Mouse (Mus musculus) bone marrow, adult 2 months (tissue): ENCODE data around the gene Wwc2. TPM values are rescaled to one million over a fixed set of nuclear protein-coding genes. Genes with fewer than 3 reads are reported as not detected.

Source experiments
- H3K27ac ChIP-seq: fragments of 200-500 bp; 2 replicates; pipeline ENCODE4 v1.5.1; 2012; ENCODE audit warnings: low read depth, mild to moderate bottlenecking, control low read depth, inconsistent platforms, low read length; ENCODE audit not compliant: control insufficient read depth, poor library complexity, insufficient read depth
- H3K4me1 ChIP-seq: fragments of 200-500 bp; 2 replicates; pipeline ENCODE4 v1.6.1; 2011; ENCODE audit warnings: low read length; ENCODE audit not compliant: control insufficient read depth, insufficient read depth
- H3K4me3 ChIP-seq: fragments of 200-500 bp; replicated peaks from 2 replicates; pipeline ENCODE3; 2011; ENCODE audit warnings: mild to moderate bottlenecking, low read depth, low read length, control low read depth; ENCODE audit not compliant: control insufficient read depth
- CTCF ChIP-seq: fragments of 200-500 bp; IDR thresholded peaks from 2 replicates; pipeline ENCODE4 v1.5.1; 2011; ENCODE audit warnings: low read length, control low read depth; ENCODE audit not compliant: control insufficient read depth, insufficient read depth
- POLR2A ChIP-seq: fragments of 200-500 bp; IDR thresholded peaks from 2 replicates; pipeline ENCODE4 v1.6.1; 2011; ENCODE audit warnings: low read depth, mild to moderate bottlenecking, control low read depth, low read length, borderline replicate concordance; ENCODE audit not compliant: control insufficient read depth
- WGBS: fragments of 180-500 bp; shearing (Covaris S2); methylation state at CpG from one replicate; pipeline ENCODE4 v1.1.7; 2018; 5-methylcytosine and 5-hydroxymethylcytosine counted together
- polyA plus RNA-seq: library from polyadenylated mRNA; stranded (reverse); fragments of >200 nt; gene quantifications from 2 replicates; pipeline ENCODE4 v1.2.4, GENCODE M21; 2011; ENCODE audit warnings: low replicate concordance; ENCODE audit not compliant: missing spikeins, insufficient read depth, insufficient read length

Gene Wwc2
- polyA plus RNA-seq, 1 experiment = 2.3 TPM

DNA sequence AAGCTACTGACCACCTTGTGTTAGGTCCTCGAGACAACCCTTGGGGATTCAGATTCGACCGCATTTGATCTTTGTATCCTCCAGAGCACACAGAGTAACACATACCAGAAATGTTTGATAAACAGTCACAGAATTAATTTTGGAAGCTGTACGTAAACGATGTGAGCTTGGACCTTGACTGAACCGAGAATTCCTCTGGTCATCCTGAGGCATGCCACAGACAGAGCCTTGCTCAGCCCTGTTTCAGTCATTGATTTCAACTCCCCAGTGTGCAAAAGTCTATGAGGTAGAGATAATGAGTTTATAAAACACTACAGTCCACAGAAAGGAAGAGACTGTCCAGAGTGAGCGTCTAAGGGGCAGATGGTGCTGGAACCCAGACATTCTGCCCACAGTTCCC lies 51.5 kb downstream of the Wwc2 start:
- 84% methylated on average over 7 of the region's 7 CpGs for WGBS
- Histone ChIP-seq H3K4me3 (no peak overlapping the region), H3K4me1 (no peaks in the 10 kb centered on the region), H3K27ac (no peak overlapping the region)
- TF ChIP-seq CTCF = no peak
- TF ChIP-seq POLR2A = no peak

DNA sequence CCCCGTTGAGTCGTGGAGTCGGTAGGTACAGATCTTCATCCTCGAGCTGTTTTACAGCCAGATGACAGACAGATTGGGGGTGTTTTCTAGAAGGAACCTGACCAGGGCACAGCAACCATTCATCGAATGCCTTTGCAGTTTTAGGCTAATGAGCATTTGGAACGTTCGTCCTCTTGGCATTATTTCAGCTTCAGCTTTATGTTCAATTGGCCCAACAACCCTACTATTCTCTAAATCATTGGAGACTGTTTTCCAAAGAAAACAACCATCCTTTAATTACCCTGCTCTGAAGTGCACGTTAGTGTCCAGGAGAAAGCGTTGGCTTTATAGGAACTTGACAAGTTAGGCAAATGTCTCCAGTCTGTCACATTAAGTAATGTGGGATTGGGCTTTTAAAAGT lies 54.3 kb downstream of the Wwc2 start:
- Histone ChIP-seq H3K4me1 (no peaks in the 10 kb centered on the region), H3K4me3 (no peak overlapping the region), H3K27ac (no peak overlapping the region)
- WGBS = 79% methylated on average over 9 of the region's 9 CpGs
- TF ChIP-seq CTCF (no peak), POLR2A (no peak)

DNA sequence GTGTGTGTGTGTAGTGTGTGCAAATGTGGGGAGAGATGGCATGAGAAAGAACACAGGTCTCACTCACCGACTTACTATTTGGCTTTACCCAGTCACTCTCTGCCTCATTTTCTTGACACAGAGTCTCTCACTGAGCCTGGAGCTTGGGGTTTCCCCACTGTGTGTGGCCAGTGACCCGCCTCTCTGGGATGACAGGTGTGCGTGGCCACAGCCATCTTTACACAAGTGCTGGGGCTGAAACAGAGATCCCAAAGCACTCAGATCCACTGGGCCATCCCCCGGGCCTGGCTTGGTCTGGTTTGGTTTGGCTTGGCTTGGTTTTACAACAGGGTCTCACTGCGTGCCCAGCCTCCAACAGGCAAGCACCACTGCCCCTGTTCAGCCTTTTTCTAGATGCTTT lies 55.3 kb downstream of the Wwc2 start:
- H3K4me3 ChIP-seq = no peak overlapping the region
- H3K27ac ChIP-seq = no peak overlapping the region
- no peaks in the 10 kb centered on the region for H3K4me1 ChIP-seq
- no peak for TF ChIP-seq POLR2A
- 70% methylated on average over 5 of the region's 5 CpGs for WGBS

DNA sequence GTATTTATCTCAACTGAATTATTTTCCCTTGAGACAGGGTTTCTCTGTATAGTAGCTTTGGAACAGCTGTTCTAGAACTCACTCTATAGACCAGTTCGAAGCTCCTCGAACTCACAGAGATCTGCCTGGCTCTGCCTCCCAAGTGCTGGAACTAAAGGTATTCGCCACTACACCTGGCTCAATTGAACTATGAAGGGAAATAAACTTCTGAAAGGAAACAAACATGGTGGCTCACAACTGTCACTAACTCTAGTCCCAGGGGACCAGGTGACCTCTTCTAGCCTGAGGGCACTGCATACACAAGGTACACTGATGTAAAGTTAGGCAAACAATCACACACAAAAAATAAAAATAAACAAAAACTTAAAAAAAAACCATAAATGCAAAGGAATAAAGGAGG lies 57.6 kb downstream of the Wwc2 start:
- TF ChIP-seq POLR2A (no peak), CTCF (no peak)
- 89% methylated on average over 3 of the region's 3 CpGs for WGBS

DNA sequence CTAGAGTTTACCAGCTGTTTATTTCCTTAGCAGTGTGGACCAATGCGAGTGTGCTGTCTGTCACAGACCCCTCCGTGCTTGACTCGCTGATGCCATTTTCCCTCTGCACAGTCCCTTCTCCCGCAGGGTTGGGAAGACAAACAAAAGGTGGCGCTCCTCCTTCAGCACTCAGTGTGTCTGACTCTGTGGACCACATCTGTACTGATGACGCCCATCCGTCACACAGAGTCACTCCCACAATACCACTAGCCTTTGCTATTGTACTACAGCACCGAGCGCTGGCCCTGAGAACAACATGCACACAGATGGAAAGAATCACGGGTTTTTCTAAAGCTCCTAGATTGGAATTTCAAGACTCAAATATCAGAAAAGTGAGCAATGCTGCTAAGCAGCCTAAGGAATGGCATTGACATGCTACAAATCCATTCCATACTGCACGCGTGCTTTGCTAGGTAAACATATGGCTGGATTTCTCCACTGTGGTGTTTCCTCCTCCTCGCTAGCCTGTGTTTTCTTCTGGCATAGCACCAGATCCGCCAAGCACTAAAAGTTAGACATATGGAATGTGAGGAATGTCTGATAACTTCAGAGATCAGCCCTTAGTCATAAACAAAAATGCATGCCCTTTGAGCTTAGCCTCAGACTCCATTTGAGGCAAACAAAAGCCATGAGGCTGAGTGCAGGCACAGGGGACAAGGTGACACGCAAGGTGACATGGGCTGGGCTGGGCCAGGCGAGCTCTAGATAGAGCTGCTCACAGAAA lies 58.5 kb downstream of the Wwc2 start:
- 87% methylated on average over 16 of the region's 16 CpGs for WGBS

More for the DNA sequence above, 57.6 kb downstream of the Wwc2 start:
- Histone ChIP-seq H3K27ac (no peak overlapping the region), H3K4me3 (no peak overlapping the region), H3K4me1 (no peaks in the 10 kb centered on the region)

DNA sequence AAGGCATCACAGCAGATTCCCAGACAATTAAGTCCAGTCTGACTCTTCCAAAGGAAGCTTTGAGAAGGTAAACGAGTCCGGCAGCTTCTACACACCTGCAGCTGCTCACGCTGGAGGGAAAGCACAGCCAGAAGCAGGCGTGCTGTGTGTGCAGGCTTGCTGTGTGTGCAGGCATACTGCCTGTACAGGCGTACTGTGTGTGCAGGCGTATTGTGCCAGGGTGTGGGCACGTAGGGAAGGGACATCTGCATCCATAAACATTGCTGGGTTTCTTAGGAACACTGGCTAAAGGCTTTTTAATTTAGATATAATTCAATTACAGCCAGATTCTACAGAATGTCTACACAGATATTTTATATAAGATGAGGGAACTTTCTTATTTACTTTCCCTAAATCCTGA lies 59.4 kb downstream of the Wwc2 start:
- TF ChIP-seq POLR2A = no peak
- no peak for TF ChIP-seq CTCF
- H3K4me3 ChIP-seq = no peak overlapping the region
- no peaks in the 10 kb centered on the region for H3K4me1 ChIP-seq
- H3K27ac ChIP-seq = no peak overlapping the region
- WGBS = 82% methylated on average over 7 of the region's 7 CpGs

More for the DNA sequence above, 58.5 kb downstream of the Wwc2 start:
- Histone ChIP-seq H3K4me3 (no peak overlapping the region), H3K27ac (no peak overlapping the region), H3K4me1 (no peaks in the 10 kb centered on the region)
- TF ChIP-seq CTCF (no peak), POLR2A (no peak)

DNA sequence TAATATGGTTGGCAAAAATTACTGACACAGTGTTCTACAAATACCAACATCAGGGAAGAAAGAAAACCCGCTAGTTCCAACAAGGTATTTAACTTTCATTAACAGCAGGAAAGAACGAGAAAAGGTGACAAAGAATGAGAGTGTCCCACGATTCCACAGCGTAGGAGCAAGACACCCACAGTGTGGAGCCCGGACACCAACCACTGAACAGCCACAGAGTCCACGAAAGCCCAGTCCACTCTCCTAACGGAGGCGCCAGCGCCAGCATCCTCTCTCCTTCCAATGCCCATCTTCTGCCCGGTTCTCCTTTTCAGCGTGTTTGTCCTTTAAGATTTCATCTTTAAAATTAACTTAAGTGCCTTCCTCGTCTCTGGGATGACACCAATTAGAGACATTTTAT lies 61.1 kb downstream of the Wwc2 start:
- H3K4me1 ChIP-seq = no peaks in the 10 kb centered on the region
- H3K4me3 ChIP-seq = no peak overlapping the region
- no peak for TF ChIP-seq CTCF
- TF ChIP-seq POLR2A = no peak
- no peak overlapping the region for H3K27ac ChIP-seq
- 86% methylated on average over 12 of the region's 12 CpGs for WGBS

DNA sequence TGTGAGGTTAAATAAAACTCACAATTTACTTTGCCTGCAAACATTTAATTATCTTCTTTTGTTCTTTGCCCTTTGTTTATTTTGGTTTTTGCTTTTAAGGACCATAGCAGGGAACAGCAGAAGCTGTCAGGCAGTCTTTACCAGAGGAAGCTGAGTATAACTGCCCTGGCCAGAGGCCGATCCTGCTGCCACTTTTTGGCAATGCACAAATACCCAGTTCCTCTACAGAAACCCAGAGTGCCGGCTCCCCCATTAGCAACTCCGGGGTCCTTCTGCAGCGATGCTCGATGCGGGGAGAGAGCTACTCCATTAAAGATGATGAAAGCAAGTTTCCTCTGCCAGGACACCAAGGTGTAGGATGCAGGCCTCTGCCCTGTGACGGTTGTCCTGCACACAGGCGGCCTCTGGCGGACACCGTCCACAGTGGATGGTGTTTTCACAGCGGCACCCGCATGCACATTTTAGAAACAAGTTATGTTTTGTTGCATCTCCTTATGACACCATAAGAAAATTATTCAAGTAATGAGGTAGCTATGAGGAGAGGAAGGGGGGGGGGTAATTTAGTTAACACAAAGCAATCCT lies 62.0 kb downstream of the Wwc2 start:
- H3K4me3 ChIP-seq = no peak overlapping the region
- TF ChIP-seq CTCF (no peak), POLR2A (no peak)
- H3K27ac ChIP-seq = no peak overlapping the region
- 54% methylated on average over 12 of the region's 12 CpGs for WGBS
- H3K4me1 ChIP-seq = no peaks in the 10 kb centered on the region
